Mouse (Mus musculus): ENCODE data around the gene Ercc2.
A peak's percentile ranks its signal among the peaks of the same experiment; 100 is the strongest.

The Ercc2 gene

DNA sequence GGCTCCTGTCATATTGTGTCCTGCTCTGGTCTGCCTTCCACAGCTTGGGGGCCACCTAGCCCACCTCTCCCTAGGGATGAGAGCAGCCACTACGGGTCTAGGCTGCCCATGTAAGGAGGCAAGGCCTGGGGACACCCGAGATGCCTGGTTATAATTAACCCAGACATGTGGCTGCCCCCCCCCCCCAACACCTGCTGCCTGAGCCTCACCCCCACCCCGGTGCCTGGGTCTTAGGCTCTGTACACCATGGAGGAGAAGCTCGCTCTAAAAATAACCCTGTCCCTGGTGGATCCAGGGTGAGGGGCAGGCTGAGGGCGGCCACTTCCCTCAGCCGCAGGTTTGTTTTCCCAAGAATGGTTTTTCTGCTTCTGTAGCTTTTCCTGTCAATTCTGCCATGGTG lies 27.9 kb downstream of the Ercc2 start:
- no peak for DNase-seq (ENCODE audit: low spot score)

DNA sequence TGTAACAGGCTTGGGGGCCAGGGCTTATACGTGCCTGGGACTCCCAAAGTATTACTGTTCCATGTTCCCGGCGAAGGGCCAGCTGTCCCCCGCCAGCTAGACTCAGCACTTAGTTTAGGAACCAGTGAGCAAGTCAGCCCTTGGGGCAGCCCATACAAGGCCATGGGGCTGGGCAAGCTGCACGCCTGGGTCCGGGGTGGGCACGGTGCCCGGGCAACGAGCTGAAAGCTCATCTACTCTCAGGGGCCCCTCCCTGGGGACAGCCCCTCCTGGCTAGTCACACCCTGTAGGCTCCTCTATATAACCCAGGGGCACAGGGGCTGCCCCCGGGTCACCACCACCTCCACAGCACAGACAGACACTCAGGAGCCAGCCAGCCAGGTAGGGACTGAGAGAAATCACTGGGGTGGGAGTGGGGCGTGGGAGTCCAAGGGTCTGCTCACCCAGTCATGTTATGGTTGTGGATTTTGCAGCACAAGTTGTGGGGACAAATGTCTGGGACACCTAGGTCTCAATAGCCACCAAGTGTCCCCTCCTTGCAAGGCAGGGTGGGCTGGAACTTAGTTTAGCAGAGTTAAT lies 29.0 kb downstream of the Ercc2 start:
- peak; percentile 55 for DNase-seq (ENCODE audit: low spot score)

DNA sequence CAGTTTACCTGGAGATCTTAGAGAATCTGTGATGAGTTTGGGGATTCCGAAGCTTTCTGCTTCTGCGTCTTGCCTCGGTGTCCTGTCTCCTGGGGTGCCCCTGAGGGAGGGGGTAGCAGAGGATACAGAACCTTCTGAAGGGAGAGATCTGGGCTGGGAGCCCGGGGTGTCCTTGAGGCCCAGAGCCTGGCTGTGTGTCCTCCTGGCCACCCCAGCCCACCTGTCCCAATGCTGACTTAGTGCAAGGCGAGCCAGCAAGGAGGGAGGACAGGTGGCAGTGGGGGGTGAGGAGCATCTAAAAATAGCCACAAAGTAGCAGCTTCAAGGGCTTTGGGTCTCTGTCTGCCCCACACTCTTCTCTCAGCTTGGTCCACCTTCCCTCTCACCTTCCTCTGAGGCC lies 30.0 kb downstream of the Ercc2 start:
- no peak for DNase-seq (ENCODE audit: low spot score)

DNA sequence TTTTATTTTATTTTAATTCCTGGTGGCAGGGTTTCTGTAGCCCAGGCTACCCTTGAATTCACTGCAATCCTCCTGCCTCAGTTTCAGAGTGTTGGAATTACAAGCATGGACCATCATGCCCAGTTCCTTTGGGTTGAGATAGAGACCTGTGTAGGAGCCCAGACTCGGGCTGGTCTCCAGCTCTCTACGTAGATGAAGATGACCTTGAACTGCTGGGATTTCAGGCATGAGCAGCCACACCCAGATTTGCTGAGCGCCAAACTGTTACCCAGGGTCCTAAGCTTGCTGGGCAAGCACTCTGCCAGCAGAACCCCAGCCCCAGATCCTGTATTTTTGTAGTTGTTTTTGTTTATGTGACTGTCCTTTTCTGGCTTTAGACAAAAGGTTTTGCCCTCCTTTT lies 31.7 kb downstream of the Ercc2 start:
- no peak for DNase-seq (ENCODE audit: low spot score)

DNA sequence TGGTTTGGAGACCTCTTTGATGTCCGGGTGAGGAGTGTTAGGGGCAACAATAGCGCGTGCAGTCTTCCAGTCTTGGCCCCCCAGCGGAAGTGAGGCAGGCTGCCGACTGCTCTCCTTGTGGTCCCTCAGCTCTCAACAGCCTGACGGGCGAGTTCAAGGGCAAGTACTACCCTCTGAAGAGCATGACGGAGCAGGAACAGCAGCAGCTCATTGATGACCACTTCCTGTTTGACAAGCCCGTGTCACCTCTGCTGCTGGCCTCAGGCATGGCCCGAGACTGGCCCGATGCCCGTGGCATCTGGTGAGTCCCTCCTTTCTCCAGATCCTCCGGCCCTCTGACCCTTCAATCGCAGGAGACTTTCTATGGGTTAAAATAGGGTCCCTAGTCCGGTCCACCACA lies 34.8 kb downstream of the Ercc2 start:
- no peak for DNase-seq (ENCODE audit: low spot score)

DNA sequence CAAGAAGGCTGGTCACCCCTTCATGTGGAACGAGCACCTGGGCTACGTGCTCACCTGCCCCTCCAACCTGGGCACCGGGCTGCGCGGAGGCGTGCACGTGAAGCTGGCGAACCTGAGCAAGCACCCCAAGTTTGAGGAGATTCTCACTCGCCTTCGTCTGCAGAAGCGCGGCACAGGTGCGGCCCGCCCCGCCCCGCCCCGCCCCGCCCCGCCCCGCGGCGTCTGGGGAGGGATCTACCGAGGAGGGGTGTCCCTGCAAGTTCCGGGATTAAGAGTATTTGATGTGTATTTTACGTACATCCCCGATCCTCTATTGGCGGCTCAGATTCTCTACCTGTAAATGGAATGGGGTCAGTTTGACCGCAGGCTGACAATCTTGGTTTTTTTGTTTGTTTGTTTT lies 38.3 kb downstream of the Ercc2 start:
- no peak for DNase-seq (ENCODE audit: low spot score)

DNA sequence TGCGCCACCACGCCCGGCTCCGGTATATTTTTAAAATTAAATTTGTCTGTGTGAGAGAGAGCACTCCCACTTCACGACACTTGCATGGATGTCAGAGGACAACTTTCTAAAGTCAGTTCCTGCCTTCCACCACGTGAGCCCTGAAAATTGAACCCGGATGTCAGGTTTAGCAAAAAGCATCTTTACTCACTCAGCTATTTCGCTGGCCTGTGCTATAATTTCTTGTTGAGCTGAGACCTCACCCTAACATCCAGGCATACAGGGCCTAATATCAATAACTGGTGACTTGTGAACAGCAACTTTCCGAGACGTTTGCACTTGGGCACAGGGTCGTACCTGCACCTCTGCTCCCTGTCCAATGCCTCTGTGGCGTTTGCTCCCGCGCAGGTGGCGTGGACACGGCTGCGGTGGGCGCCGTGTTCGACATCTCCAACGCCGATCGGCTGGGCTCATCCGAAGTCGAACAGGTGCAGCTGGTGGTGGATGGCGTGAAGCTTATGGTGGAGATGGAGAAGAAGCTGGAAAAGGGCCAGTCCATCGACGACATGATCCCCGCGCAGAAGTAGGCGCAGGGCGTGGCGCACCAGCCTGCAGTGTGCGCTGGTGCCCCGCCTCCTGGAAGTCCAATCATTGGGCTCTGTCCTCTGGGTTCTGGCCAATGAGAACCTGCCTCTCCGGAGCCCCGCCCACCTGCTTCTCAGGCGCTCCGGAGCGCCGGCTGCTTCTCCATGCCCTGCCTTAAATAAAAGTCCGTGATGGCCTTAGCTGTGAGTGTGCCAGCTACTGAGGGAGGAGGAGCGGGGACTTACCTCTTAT lies 39.2 kb downstream of the Ercc2 start:
- peak; percentile 85 for DNase-seq (ENCODE audit: low spot score)

DNA sequence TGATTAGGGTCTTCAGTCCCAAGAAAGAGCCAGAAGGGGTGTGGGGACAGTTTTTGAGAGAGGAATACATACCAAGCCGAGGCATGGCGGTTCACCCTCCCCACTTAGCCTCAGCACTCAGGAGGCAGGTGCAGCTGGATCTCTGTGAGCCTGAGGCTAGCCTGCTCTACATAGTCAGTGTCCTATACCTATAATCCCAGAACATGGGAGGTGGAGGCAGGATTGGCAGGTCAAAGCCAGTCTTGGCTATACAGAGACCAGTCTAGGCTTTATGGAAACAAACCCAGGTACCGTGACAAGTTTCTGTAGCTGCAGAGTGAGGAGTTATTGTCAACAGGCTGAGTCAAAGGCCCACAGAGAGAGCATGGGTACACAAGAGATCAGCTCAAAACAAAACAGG lies 41.3 kb downstream of the Ercc2 start:
- no peak for DNase-seq (ENCODE audit: low spot score)

DNA sequence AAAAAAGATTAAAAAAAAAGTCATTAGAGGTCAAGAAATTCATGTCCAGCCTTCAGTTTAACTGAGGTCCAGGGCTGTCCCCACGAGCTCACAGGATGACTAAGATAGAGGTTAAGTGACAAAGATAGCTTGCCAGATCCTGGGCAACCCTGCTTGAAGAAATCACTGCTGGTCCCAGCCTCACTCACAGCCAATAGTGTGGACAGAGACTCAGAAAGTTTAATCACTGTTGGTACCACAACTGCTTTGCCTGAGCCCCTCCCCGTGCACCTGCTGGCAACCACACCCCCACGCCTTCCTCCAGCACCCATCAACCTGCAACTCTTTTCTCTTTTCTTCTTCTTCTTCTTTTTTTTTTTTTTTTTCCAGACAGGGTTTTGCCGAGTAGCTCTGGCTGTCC lies 42.2 kb downstream of the Ercc2 start:
- no peak for DNase-seq (ENCODE audit: low spot score)

DNA sequence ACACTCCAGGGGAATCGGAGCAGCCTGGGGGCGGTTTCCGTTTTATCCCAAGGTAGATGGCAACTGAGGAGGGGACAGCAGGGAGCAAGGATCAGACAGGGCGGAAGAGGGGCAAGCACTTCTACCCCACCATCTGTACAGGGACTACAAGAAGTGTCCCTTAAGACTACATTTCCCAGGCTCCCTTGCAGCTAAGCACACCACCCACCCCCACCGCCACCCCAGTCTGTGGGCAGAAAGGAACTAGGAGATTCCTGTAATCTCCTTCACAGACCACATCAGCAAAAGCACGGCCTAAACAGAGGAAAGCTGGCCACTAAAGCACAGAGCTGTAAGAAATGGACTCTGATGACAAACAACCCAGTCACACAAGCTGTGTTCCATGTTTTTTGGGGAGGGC lies 44.5 kb downstream of the Ercc2 start:
- DNase-seq (ENCODE audit: low spot score): no peak

DNA sequence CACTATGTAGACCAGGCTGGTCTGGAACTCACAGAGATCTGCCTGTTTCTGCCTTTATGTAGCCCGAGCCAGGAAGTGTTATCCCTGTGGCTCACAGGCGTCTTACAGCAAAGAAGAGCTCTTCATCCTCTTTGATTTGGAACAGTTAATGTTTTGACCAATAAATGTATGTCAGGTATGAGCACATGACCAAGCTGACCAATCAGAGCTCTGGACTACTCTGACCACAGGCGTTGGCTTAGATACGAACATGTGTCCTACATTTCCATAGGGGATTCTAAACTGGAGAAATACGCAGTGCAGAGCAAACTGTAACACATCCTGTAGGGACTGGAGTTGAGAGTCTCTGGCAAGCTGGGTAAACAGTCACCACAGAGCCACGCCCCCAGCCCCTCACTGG lies 45.1 kb downstream of the Ercc2 start:
- DNase-seq (ENCODE audit: low spot score): no peak

DNA sequence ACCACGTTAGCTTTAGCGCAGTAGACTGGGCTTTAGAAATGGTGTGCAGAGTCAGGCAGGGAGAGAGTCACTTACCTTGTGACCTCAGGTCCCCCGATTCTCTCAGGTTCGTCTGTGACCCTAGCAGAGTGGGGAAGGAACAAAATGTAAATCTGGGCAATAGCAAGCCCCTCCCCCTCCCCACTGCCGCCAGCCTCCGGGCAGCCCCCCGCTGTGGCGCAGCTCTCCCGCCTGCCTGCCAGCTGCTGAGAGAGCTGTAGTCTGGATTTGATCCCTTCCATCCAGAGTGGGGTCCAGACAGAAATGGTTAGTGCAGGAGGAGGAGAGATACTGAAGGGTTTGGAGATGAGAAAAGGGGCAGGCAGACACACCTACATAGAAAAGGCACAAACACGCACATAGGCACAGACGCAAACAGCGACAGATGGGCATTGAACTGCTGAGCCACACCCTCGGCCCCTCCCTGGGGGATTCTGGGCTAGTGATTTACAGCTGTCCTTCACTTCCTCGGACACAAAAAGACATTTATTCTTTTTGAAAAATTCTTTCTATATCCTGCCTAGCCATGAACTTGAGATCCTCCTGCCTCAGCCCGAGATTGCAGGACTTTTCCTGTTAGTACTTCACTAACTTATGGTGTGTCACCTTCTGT lies 46.3 kb downstream of the Ercc2 start:
- no peak for DNase-seq (ENCODE audit: low spot score)

DNA sequence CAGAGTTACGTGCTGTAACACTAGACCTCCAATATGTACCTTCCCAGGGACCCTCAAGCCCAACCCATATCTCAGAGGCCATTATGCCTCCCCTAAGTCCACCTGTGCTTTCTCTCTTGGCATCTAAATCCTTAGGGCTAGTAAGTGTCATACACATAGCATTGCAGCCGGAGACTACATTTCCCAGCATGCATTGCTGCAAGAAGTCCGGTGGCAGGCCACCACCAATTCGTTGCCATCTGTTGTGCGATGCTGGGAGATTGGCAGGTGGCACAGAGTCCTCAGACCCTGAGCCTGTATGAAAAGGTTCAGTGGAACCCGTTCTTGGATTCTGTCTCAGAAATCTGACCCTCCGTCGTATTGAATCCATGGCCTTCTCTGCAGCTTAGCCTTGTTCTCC lies 47.9 kb downstream of the Ercc2 start:
- DNase-seq (ENCODE audit: low spot score): no peak

DNA sequence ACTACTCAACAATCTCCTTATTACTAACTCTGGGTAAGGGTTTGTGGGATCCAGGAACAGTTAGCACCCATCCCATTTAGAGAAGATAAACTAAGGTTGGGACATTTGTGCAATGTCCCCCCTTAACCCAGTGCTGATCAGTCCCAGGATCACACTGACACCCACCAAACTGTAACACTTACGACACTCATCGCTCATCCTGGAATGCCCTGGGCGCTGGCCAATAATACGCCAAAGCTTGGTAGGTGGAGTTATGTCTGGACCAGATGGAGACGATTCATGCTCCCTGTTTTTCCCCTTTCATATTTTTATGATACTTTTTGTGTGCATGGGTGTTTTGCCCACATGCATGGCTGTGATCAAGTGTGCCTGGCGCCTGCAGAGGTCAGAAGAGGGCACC lies 48.6 kb downstream of the Ercc2 start:
- DNase-seq (ENCODE audit: low spot score): no peak

DNA sequence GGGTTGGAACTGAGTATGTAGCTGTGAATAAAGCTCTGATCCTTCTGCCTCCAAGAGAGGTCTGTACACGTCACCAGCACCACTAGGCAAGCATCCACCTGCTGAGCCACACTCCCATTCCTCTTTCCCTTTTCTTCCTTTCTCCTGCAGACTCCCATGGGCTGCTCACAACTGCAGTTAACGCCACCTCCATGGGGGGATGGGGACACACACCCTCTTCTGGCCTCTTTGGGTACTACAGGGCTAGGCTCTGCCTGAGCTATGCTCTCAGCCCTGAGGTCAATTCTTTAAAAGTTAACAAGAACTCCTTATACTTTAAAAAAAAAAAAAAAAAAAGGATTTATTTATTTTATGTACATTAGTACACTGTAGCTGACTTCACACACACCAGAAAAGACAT lies 50.7 kb downstream of the Ercc2 start:
- no peak for DNase-seq (ENCODE audit: low spot score)

DNA sequence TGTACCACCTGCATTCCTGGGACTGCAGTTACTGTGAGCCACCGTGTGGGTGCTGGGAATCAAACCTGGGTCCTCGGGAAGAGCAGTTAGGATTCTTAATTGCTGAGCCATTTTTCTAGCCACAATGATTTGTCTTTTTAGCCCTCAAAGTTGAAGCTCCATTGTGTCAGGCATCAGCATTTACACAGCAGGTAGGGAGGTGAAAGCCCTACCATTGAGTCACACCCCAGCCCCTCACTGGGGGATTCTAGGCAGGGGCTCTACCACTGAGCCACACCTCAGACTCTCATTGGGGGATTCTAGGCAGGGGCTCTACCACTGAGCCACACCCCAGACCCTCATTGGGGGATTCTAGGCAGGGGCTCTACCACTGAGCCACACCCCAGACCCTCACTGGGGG lies 54.5 kb downstream of the Ercc2 start:
- DNase-seq (ENCODE audit: low spot score): no peak

DNA sequence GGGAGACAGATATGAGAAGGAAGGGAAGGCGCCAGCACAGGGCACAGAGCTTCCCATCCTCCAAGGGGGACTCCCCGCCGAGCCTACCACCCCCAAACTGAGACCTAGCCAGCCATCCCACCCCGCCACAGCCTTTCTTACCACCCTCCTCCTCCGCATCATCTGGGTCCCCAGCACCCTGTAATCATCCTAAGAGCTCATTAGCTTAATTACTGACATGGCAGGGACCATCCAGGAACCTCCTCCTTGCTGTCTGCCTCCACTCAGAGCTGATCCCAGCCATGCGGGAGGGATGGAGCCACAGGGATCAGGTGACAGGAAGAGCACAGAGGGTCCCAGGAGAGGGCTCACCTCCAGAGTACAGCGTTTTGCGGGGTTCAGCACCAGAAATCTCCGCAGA lies 55.2 kb downstream of the Ercc2 start:
- DNase-seq (ENCODE audit: low spot score): no peak

DNA sequence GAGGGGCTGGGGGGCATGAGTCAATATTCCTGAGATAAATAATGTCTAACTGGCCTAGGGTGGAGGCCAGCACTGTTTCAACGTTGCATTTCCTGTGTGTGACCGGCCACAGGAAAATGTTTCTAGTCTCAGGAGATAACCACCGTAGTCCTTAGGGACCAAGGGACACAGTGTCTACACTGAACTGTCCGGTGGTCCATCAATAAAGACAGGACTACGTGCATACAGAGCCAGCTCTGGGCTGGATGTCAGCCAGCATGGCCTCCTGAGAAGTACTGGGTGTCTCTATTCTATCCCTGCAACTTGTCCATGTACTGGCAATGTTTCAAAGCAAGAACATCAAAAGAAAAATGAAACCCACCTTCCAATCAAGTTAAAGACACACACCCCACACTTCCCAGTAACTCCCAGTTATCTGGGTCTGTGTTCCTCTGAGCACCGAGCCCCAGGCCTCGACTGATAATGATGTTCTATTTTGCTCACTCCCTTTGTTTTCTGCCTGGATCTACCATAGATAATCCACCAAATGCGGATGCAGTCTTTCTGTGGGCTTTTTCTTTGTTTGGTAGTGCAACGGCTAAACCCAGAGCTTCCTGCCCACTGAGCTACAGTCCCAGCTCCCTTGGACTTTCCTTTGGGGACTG lies 59.8 kb downstream of the Ercc2 start:
- no peak for DNase-seq (ENCODE audit: low spot score)

DNA sequence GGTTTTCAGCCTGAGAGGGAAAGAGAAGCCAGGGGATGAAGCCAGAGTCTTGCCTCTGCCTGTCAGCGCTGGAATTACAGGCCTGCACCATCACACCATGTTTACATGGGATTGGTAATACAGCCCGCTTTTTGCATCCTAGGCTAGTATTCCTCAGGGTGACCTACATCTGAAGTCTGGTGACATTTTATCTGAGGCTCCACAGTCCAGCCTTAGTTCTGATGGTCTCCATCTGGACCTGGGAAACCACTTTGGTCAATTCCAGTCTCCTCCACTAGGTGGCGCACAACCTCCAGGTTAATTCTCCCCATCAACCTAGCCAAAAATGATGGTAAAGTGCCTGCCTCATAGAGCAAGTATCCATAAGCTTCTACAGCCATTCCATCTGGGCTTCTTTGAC lies 61.5 kb downstream of the Ercc2 start:
- peak; percentile 35 for DNase-seq (ENCODE audit: low spot score)

DNA sequence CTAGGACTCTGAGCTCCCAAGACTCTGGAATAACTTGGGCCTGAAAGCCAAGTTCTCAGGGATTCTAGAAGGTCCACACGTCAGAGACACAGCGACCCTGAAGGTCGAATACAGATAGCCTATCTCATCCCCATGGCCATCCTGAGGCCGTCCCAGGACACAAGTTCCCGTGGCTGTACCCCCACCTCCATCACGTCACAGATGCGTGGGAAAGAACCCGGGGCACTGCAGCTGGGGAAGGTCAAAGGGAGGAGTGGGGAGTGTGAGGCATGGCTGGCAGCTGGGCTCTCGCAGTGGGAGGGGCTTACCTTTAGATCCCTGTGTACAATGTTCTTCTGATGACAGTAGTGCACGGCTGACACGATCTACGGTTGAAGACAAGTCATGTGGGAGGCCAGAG lies 63.0 kb downstream of the Ercc2 start:
- DNase-seq (ENCODE audit: low spot score): peak; percentile 80
